8 mouse cellular contexts compared by ENCODE assay signal in genomic region chr11:101468731-101469130, GRCm38 (mm10). TPM values are rescaled to one million over a fixed set of nuclear protein-coding genes. Genes with fewer than 3 reads are reported as not detected.
DNase-seq lines count a peak whose midpoint lies in the region; ATAC-seq lines count a peak whose summit lies in the region.

No protein-coding gene starts in this region.

- ATAC-seq in kidney, embryonic 16.5 days (ENCODE audit: low FRiP score, low TSS enrichment): no peak
- no peak for ATAC-seq in embryonic facial prominence, embryonic 12.5 days (ENCODE audit: insufficient number of reproducible peaks, insufficient read depth, low FRiP score, low TSS enrichment)
- ATAC-seq in intestine, embryonic 15.5 days: no peak

- 0 out of 2 replicates have a peak, but pooled peaks cover 2% of the 10 kb centered on the region for H3K36me3 ChIP-seq in kidney, embryonic 16.5 days (ENCODE audit: insufficient read depth, low read length)
- no peaks in the 10 kb centered on the region for H3K36me3 ChIP-seq in embryonic facial prominence, embryonic 12.5 days
- H3K36me3 ChIP-seq in intestine, embryonic 15.5 days: no peaks in the 10 kb centered on the region

- no peak overlapping the region for H3K27ac ChIP-seq in kidney, embryonic 16.5 days (ENCODE audit: low read length)
- H3K27ac ChIP-seq in embryonic facial prominence, embryonic 12.5 days: no peak overlapping the region
- 0 out of 2 replicates have a peak overlapping the region, but pooled peaks have one; percentile 62 for H3K27ac ChIP-seq in intestine, embryonic 15.5 days

- no peaks in the 10 kb centered on the region for H3K9me3 ChIP-seq in kidney, embryonic 16.5 days (ENCODE audit: low read length)
- no peaks in the 10 kb centered on the region for H3K9me3 ChIP-seq in embryonic facial prominence, embryonic 12.5 days
- no peaks in the 10 kb centered on the region for H3K9me3 ChIP-seq in intestine, embryonic 15.5 days

- WGBS in kidney, embryonic 16.5 days: 3% methylated on average over 13 of the region's 13 CpGs
- 3% methylated on average over 13 of the region's 13 CpGs for WGBS in embryonic facial prominence, embryonic 12.5 days
- WGBS in intestine, embryonic 15.5 days: 6% methylated on average over 13 of the region's 13 CpGs

- peaks cover 38% of the 10 kb centered on the region for H3K4me1 ChIP-seq in kidney, embryonic 16.5 days (ENCODE audit: insufficient read depth, low read length)
- H3K4me1 ChIP-seq in embryonic facial prominence, embryonic 12.5 days: peaks cover 17% of the 10 kb centered on the region
- peaks cover 17% of the 10 kb centered on the region for H3K4me1 ChIP-seq in intestine, embryonic 15.5 days (replicated peaks)

- DNase-seq in kidney, postnatal 25 days: no peak
- peak; percentile 52 for DNase-seq in neural tube, embryonic 10.5 days (ENCODE audit: extremely low spot score, low spot score)
- DNase-seq in urinary bladder, postnatal 36 days (ENCODE audit: low spot score in 2 of 2): no peak
- no peak for DNase-seq in thymus, postnatal 4 days
- no peak for DNase-seq in right cerebral cortex, postnatal 25 days

- H3K4me3 ChIP-seq in kidney, embryonic 16.5 days (ENCODE audit: low read length): peak overlapping the region; percentile 78
- H3K4me3 ChIP-seq in embryonic facial prominence, embryonic 12.5 days: peak overlapping the region; percentile 72
- H3K4me3 ChIP-seq in intestine, embryonic 15.5 days (replicated peaks): peak overlapping the region; percentile 61

- peak overlapping the region; percentile 69 for H3K9ac ChIP-seq in kidney, embryonic 16.5 days (replicated peaks; ENCODE audit: low read length)
- H3K9ac ChIP-seq in embryonic facial prominence, embryonic 12.5 days: peak overlapping the region; percentile 73
- H3K9ac ChIP-seq in intestine, embryonic 15.5 days: peak overlapping the region; percentile 72

- no peaks in the 10 kb centered on the region for H3K27me3 ChIP-seq in kidney, embryonic 16.5 days (ENCODE audit: insufficient read depth, low read length)
- peaks cover 10% of the 10 kb centered on the region; the same call in 1 of the 2 replicates for H3K27me3 ChIP-seq in embryonic facial prominence, embryonic 12.5 days
- no peaks in the 10 kb centered on the region for H3K27me3 ChIP-seq in intestine, embryonic 15.5 days (replicated peaks)

- H3K4me2 ChIP-seq in kidney, embryonic 16.5 days (replicated peaks; ENCODE audit: low read depth, low read length): peak overlapping the region; percentile 98
- peak overlapping the region; percentile 94 for H3K4me2 ChIP-seq in embryonic facial prominence, embryonic 12.5 days (replicated peaks)
- H3K4me2 ChIP-seq in intestine, embryonic 15.5 days (replicated peaks): peak overlapping the region; percentile 98

RNA-seq across cellular contexts. Expression of gene Vat1, which starts 2.7 kb away (rescaled TPM):
- 36.5 and 39.3 TPM in 2 replicates for polyA plus RNA-seq in kidney, embryonic 16.5 days (2015; fragmentation: Nextera tagmentation; extraction: Ambion mirVana)
- polyA plus RNA-seq in embryonic facial prominence, embryonic 12.5 days (2016; fragmentation: Nextera tagmentation; extraction: Ambion mirVana): 32.2 and 35.4 TPM in 2 replicates
- 69.7 and 70.0 TPM in 2 replicates for polyA plus RNA-seq in intestine, embryonic 15.5 days (2015; fragmentation: Nextera tagmentation; extraction: Ambion mirVana)

RNA-seq across cellular contexts. Expression of gene Rnd2, which starts 3.9 kb away (rescaled TPM):
- polyA plus RNA-seq in kidney, embryonic 16.5 days (2015; fragmentation: Nextera tagmentation; extraction: Ambion mirVana): 10.9 and 11.3 TPM in 2 replicates
- polyA plus RNA-seq in embryonic facial prominence, embryonic 12.5 days (2016; fragmentation: Nextera tagmentation; extraction: Ambion mirVana): 15.2 and 17.2 TPM in 2 replicates
- 23.7 and 24.5 TPM in 2 replicates for polyA plus RNA-seq in intestine, embryonic 15.5 days (2015; fragmentation: Nextera tagmentation; extraction: Ambion mirVana)

RNA-seq across cellular contexts. Expression of gene Ifi35, which starts 20.5 kb away (rescaled TPM):
- 17.9 and 18.6 TPM in 2 replicates for polyA plus RNA-seq in kidney, embryonic 16.5 days (2015; fragmentation: Nextera tagmentation; extraction: Ambion mirVana)
- polyA plus RNA-seq in embryonic facial prominence, embryonic 12.5 days (2016; fragmentation: Nextera tagmentation; extraction: Ambion mirVana): 5.9 and 6.1 TPM in 2 replicates
- 23.9 and 24.5 TPM in 2 replicates for polyA plus RNA-seq in intestine, embryonic 15.5 days (2015; fragmentation: Nextera tagmentation; extraction: Ambion mirVana)

RNA-seq across cellular contexts. Expression of gene Rpl27, which starts 26.6 kb away (rescaled TPM):
- 267 and 290 TPM in 2 replicates for polyA plus RNA-seq in kidney, embryonic 16.5 days (2015; fragmentation: Nextera tagmentation; extraction: Ambion mirVana)
- polyA plus RNA-seq in embryonic facial prominence, embryonic 12.5 days (2016; fragmentation: Nextera tagmentation; extraction: Ambion mirVana): 361 and 382 TPM in 2 replicates
- 322 and 353 TPM in 2 replicates for polyA plus RNA-seq in intestine, embryonic 15.5 days (2015; fragmentation: Nextera tagmentation; extraction: Ambion mirVana)

RNA-seq across cellular contexts. Expression of gene Ptges3l, which starts 43.6 kb away (rescaled TPM):
- polyA plus RNA-seq in kidney, embryonic 16.5 days (2015; fragmentation: Nextera tagmentation; extraction: Ambion mirVana): 10.1 and 10.9 TPM in 2 replicates
- 7.4 and 9.1 TPM in 2 replicates for polyA plus RNA-seq in embryonic facial prominence, embryonic 12.5 days (2016; fragmentation: Nextera tagmentation; extraction: Ambion mirVana)
- polyA plus RNA-seq in intestine, embryonic 15.5 days (2015; fragmentation: Nextera tagmentation; extraction: Ambion mirVana): 11.7 TPM in 2 replicates
